Mouse (Mus musculus) heart, embryonic 10.5 days (tissue): ENCODE measurements around the gene Setd5. TPM values are rescaled to one million over a fixed set of nuclear protein-coding genes. Genes with fewer than 3 reads are reported as not detected.
A peak's percentile ranks its signal among the peaks of the same experiment; 100 is the strongest.

ENCODE experiments used
- DNase-seq: peaks from one replicate; pipeline ENCODE4 v3.0.0-alpha.2; 2017; ENCODE audit warnings: low spot score
- H3K27ac ChIP-seq: fragments of 300-500 bp; sonication (generic); 2 replicates; pipeline ENCODE4 v1.5.1; 2016; ENCODE audit warnings: mild to moderate bottlenecking
- H3K27me3 ChIP-seq: fragments of 300-500 bp; sonication (generic); 2 replicates; pipeline ENCODE4 v1.6.1; 2016; ENCODE audit warnings: mild to moderate bottlenecking; ENCODE audit not compliant: poor library complexity, insufficient read depth, severe bottlenecking
- H3K36me3 ChIP-seq: fragments of 300-500 bp; sonication (generic); 2 replicates; pipeline ENCODE4 v1.6.1; 2016; ENCODE audit warnings: mild to moderate bottlenecking, moderate library complexity
- H3K4me1 ChIP-seq: fragments of 300-500 bp; sonication (generic); 2 replicates; pipeline ENCODE4 v1.6.1; 2016; ENCODE audit warnings: mild to moderate bottlenecking
- H3K4me3 ChIP-seq: fragments of 300-500 bp; sonication (generic); 2 replicates; pipeline ENCODE4 v1.5.1; 2016; ENCODE audit warnings: mild to moderate bottlenecking, moderate library complexity
- H3K9me3 ChIP-seq: fragments of 300-500 bp; sonication (generic); 2 replicates; pipeline ENCODE4 v1.6.1; 2016; ENCODE audit warnings: mild to moderate bottlenecking, moderate library complexity
- WGBS: fragments of 180-500 bp; shearing (Covaris S2); methylation state at CpG from one replicate; pipeline ENCODE4 v1.1.7; 2016; 5-methylcytosine and 5-hydroxymethylcytosine counted together
- polyA plus RNA-seq: library from polyadenylated mRNA; unstranded; fragments of >200 nt; fragmentation: Nextera tagmentation; extraction: Ambion mirVana; gene quantifications from 2 replicates; pipeline ENCODE4 v1.2.1, GENCODE M21; 2016

Setd5 gene
- 69.8 and 82.2 TPM in 2 replicates for polyA plus RNA-seq

DNA sequence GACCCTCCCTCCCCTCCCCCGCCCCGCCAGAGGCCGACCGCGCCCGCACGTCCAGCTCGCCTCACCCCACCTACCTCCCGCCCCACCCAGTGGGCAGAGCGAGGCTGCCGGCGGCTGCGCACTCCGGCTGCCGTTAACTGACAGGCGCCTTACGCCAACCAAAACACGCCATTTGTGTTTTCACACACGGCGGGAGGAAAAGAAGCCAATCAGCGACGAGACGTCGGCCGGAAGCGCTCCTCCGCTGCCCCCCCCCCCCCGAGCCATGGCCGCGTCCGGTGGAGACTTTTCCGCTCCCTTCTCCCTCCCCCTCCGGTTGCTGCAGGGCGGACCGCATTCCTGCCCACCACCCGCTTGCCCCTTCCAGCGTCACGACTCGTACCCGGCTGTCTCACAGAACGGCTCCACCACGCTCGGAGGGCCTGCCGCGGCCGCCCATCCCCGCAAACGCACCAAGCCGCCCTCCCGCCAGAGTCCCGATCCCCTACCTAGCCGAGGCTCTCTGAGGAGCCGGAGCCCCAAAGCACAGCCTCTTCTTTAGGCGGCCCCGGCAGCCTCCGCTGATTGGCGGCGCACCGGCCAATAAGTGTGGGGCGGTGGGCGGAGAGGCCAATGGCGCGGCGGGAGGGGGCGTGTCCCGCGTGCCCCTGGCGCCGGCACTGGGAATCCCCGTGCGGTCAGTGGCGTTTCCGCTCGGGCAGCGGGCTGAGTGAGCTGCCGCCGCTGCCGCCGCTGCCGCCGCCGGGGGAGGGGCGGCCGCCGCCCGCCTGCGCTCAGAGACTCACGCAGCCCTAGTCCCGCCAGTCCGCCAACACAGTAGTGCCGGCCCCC is at the start of gene Setd5:
TSS of gene Setd5 (plus strand) at position 680 of the 831 bp plus-strand sequence.
- under 1% methylated on average over 73 of the region's 91 CpGs for WGBS
- DNase-seq = peak; percentile 98
- Histone ChIP-seq H3K27me3 (no peaks in the 10 kb centered on the region), H3K4me3 (peak within 1 kb of the TSS; percentile 93), H3K36me3 (no peaks in the 10 kb centered on the region), H3K4me1 (peaks cover 25% of the 10 kb centered on the region), H3K9me3 (no peaks in the 10 kb centered on the region), H3K27ac (peak within 1 kb of the TSS; percentile 100)

DNA sequence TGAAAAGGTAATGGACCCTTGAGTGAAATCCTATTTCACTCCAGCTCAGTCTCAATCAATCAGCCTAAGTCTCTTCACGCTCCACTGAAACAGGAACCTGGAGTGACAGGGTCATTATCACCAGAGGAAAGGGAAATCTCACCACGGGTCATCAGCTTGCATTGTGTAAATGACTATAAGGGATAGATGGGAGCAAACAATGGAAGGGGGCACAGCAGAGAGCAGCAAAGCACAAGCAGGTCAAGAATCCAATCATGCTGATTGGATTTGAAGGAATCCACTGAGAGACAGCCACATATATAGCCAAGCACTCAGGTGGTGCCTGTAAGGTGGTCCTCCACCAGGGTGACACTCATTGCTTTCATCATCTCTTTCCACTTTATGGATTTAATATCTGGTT is 49.7 kb upstream of the Setd5 start:
- Histone ChIP-seq H3K27ac (no peak overlapping the region), H3K36me3 (no peaks in the 10 kb centered on the region), H3K27me3 (no peaks in the 10 kb centered on the region), H3K4me3 (no peak overlapping the region), H3K9me3 (no peaks in the 10 kb centered on the region), H3K4me1 (no peaks in the 10 kb centered on the region)
- WGBS = 35% methylated on average over 2 of the region's 2 CpGs
- peak; percentile 51 for DNase-seq

DNA sequence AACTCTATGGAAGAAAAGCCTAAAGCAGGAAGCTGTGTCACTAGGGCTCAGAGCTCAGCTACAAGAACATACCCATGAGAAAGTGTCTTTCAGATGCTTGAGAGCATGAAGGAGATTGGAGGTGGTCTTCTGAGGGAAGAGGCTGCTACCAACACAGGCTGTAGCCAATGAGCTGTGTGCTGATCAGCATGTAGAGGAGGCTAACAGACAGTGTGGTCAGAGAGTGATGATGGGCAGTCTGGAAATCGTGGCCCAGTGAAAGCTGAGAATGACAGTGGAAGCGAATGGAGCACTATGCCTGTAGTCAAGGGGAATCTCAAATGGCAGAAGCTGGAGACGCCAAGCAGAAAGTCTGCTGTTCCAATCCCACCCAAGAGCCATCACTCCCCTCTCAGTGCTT is 48.2 kb upstream of the Setd5 start:
- no peak overlapping the region for H3K4me3 ChIP-seq
- H3K4me1 ChIP-seq = no peaks in the 10 kb centered on the region
- H3K36me3 ChIP-seq = no peaks in the 10 kb centered on the region
- no peaks in the 10 kb centered on the region for H3K27me3 ChIP-seq
- WGBS = 70% methylated on average over 3 of the region's 3 CpGs
- H3K27ac ChIP-seq = no peak overlapping the region
- DNase-seq = peak; percentile 68
- H3K9me3 ChIP-seq = no peaks in the 10 kb centered on the region

DNA sequence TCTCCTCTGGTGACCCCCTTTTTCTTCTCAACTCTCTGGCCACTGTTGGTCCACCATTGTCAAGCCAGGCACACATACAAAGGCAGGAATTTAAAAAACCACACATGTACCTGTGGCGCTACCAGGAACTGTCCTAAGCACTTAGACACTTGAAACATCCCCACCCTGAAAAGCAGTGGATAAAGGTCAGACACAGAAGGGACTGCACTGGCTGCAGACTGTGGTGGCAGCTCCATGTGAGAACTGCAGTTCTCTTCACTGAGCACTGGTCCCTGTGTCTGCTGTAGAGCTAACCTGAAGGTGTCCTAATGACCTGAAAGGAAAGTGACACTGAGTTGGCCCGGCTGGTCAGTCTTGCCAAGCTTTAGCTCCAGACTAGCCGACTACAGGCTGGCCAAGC is 46.6 kb upstream of the Setd5 start:
- H3K36me3 ChIP-seq = no peaks in the 10 kb centered on the region
- H3K4me3 ChIP-seq = no peak overlapping the region
- H3K27ac ChIP-seq = no peak overlapping the region
- DNase-seq = no peak
- no peaks in the 10 kb centered on the region for H3K4me1 ChIP-seq
- H3K9me3 ChIP-seq = no peaks in the 10 kb centered on the region
- no peaks in the 10 kb centered on the region for H3K27me3 ChIP-seq
- WGBS = 66% methylated on average over 3 of the region's 3 CpGs

GRCm38 (mm10) chr6:113030970-113031660 is 46.0 kb upstream of the Setd5 start:
- WGBS = 72% methylated on average over 10 of the region's 10 CpGs

DNA sequence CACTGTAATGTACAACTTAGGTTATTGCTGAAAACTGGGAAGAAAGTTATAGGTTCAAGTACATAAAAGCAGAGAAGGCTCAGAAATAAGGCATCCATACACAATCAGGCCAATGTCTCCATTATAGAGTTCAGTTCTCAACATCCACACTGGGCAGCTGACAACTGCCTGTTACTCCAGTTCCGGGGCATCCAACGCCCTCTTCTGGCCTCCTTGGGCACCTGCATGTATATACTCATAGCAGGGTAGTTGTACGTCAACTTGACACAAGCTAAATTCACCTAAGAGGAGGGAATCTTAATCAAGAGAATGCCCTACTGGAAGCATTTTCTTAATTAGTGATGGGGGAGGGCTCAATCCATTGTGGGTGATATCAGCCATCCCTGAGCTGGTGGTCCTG is 45.0 kb upstream of the Setd5 start:
- H3K4me3 ChIP-seq = no peak overlapping the region
- H3K27me3 ChIP-seq = no peaks in the 10 kb centered on the region
- DNase-seq = no peak
- no peaks in the 10 kb centered on the region for H3K36me3 ChIP-seq
- H3K9me3 ChIP-seq = no peaks in the 10 kb centered on the region
- no peaks in the 10 kb centered on the region for H3K4me1 ChIP-seq
- WGBS = 67% methylated on average over 3 of the region's 3 CpGs
- H3K27ac ChIP-seq = no peak overlapping the region

More at GRCm38 (mm10) chr6:113030970-113031660, 46.0 kb upstream of the Setd5 start:
- H3K36me3 ChIP-seq = no peaks in the 10 kb centered on the region
- no peak overlapping the region for H3K27ac ChIP-seq
- peak; percentile 9 for DNase-seq
- no peaks in the 10 kb centered on the region for H3K27me3 ChIP-seq
- no peaks in the 10 kb centered on the region for H3K9me3 ChIP-seq
- no peaks in the 10 kb centered on the region for H3K4me1 ChIP-seq
- H3K4me3 ChIP-seq = no peak overlapping the region

- peak; percentile 16 for DNase-seq
- Histone ChIP-seq H3K4me3 (no peak overlapping the region), H3K27ac (no peak overlapping the region), H3K36me3 (no peaks in the 10 kb centered on the region), H3K27me3 (no peaks in the 10 kb centered on the region), H3K9me3 (no peaks in the 10 kb centered on the region), H3K4me1 (peaks cover under 1% of the 10 kb centered on the region; the same call in 1 of the 2 replicates)
- 82% methylated on average over 2 of the region's 2 CpGs for WGBS
These were observed 44.0 kb upstream of the Setd5 start for GRCm38 (mm10) chr6:113033185-113033584.

DNA sequence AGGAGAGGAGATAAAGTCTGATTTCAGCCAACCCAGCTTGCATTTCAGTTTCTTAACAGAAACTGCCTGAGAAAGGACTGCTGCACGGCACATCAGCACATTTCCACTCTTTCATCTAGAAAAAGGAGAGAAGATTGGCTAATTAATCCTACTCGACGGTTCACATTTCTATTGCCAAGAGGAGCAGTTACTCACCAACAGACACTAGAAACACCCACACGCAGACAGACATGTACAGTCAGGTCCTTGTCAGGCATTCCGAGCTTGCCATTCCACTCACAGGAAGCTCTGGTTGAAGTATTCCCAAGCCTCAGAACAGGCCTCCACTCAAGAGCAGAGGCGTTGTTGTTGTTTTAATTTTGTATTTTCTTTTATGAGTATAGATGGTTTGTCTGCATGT is 42.7 kb upstream of the Setd5 start:
- DNase-seq = peak; percentile 10
- WGBS = 72% methylated on average over 6 of the region's 6 CpGs

GRCm38 (mm10) chr6:113036463-113037175 is 40.5 kb upstream of the Setd5 start:
- no peak overlapping the region for H3K27ac ChIP-seq
- H3K9me3 ChIP-seq = no peaks in the 10 kb centered on the region
- 58% methylated on average over 4 of the region's 4 CpGs for WGBS
- no peak overlapping the region for H3K4me3 ChIP-seq
- peak; percentile 62 for DNase-seq
- peaks cover 6% of the 10 kb centered on the region; the same call in 1 of the 2 replicates for H3K4me1 ChIP-seq
- H3K36me3 ChIP-seq = no peaks in the 10 kb centered on the region
- H3K27me3 ChIP-seq = no peaks in the 10 kb centered on the region

More for the DNA sequence above, 42.7 kb upstream of the Setd5 start:
- Histone ChIP-seq H3K4me1 (peaks cover 6% of the 10 kb centered on the region; the same call in 1 of the 2 replicates), H3K27ac (no peak overlapping the region), H3K4me3 (no peak overlapping the region), H3K9me3 (no peaks in the 10 kb centered on the region), H3K36me3 (no peaks in the 10 kb centered on the region), H3K27me3 (no peaks in the 10 kb centered on the region)

GRCm38 (mm10) chr6:113037946-113038734 is 39.0 kb upstream of the Setd5 start:
- Histone ChIP-seq H3K9me3 (no peaks in the 10 kb centered on the region), H3K4me3 (peak overlapping the region; percentile 41), H3K27ac (no peak overlapping the region), H3K36me3 (no peaks in the 10 kb centered on the region), H3K4me1 (peaks cover 6% of the 10 kb centered on the region; the same call in 1 of the 2 replicates), H3K27me3 (no peaks in the 10 kb centered on the region)
- peak; percentile 75 for DNase-seq
- 14% methylated on average over 19 of the region's 19 CpGs for WGBS

GRCm38 (mm10) chr6:113038735-113039058 is 38.5 kb upstream of the Setd5 start:
- Histone ChIP-seq H3K4me3 (no peak overlapping the region; the same call in 1 of the 2 replicates), H3K9me3 (no peaks in the 10 kb centered on the region), H3K4me1 (peaks cover 6% of the 10 kb centered on the region; the same call in 1 of the 2 replicates), H3K36me3 (no peaks in the 10 kb centered on the region), H3K27ac (no peak overlapping the region), H3K27me3 (no peaks in the 10 kb centered on the region)
- DNase-seq = peak; percentile 63
- 47% methylated on average over 5 of the region's 5 CpGs for WGBS

DNA sequence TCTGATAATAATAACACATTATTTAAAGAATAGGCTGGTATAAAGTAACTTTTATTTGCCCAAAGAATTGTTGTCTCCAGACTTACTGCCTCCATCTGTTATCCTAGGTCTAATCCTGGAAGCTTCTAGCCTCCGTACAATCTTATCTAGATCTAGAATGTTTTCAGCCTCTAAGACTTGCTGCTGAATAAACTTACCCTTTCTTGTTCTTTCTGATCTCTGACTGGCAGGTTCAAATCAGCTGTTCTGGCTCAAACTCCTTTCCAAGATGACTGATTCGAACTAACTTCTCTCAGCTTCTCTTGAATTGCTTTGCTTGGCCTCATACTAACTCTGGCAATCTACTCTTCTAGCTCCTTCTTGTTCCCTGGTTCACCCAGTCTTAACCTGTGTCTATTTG is 36.8 kb upstream of the Setd5 start:
- 73% methylated on average over 2 of the region's 2 CpGs for WGBS
- Histone ChIP-seq H3K4me3 (no peak overlapping the region), H3K4me1 (peaks cover 14% of the 10 kb centered on the region), H3K9me3 (no peaks in the 10 kb centered on the region), H3K27ac (no peak overlapping the region), H3K27me3 (no peaks in the 10 kb centered on the region), H3K36me3 (no peaks in the 10 kb centered on the region)
- DNase-seq = no peak
